Mouse (Mus musculus): ENCODE results near the gene Stmn1. TPM values are rescaled to one million over a fixed set of nuclear protein-coding genes. Genes with fewer than 3 reads are reported as not detected.

Stmn1 gene
- polyA plus RNA-seq, 1 experiment from 2014 or later = 1,522 TPM

DNA sequence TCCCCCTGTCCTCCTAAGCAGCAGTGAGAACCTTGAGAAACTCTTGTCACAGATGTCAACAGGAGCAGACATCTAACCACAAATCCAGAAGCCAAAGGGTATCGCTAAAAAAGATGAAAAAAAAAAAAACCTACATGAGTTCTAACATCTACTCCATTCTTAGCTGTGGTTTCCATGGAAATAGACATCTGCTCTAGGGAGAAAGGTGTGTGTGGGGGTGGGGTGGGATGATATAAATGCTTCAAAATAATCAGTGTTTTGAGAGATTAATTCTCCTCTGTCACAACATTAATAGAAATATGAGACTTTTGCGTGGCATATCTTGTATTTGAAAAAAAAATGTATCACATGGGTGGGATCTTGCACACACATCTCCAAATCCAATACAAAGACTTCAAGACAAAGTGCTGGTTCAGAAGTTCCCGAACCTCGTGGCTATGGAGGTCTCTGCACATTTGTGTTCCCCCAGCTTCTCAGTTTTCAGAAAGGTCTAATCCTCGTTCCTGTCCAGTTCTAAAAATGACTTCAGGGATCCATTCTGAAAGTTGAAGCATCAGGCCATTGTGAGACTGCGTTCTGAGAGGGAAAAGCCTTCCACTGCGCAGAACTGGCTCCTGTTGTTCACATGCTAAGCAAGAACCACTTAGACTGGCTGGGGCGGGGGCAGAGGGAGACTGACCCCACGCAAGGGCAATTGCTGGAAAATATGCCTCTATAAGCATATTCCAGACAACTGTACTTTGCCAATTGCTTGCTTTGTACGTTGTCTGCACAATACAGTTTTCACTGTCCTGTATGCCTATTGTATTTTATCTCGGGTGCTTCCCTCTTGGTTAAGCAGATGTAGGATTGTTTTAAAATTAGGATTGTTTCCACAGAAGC, 1.5 kb upstream of the Stmn1 start:
- Histone ChIP-seq H3K27ac (ENCODE audit: low read depth) (no peak overlapping the region; the same call in 1 of the 2 replicates), H3K9ac (ENCODE audit: low read length) (no peak overlapping the region), H3K4me2 (ENCODE audit: low read length) (peak overlapping the region; percentile 99), H3K36me3 (ENCODE audit: control insufficient read depth, insufficient read depth, low read length) (peaks cover 12% of the 10 kb centered on the region), H3K4me3 (ENCODE audit: low read depth, low read length) (no peak overlapping the region), H3K9me3 (ENCODE audit: control insufficient read depth, low read length) (no peaks in the 10 kb centered on the region), H3K4me1 (replicated peaks; ENCODE audit: control insufficient read depth, insufficient read depth, low read length) (peaks cover 7% of the 10 kb centered on the region), H3K27me3 (replicated peaks; ENCODE audit: control insufficient read depth, insufficient read depth, low read length) (no peaks in the 10 kb centered on the region)
- DNase-seq (ENCODE audit: low spot score) (no peak), ATAC-seq (replicated peaks; ENCODE audit: low FRiP score, low TSS enrichment, low read depth) (no peak)
- WGBS = 71% methylated on average over 11 of the region's 11 CpGs

DNA sequence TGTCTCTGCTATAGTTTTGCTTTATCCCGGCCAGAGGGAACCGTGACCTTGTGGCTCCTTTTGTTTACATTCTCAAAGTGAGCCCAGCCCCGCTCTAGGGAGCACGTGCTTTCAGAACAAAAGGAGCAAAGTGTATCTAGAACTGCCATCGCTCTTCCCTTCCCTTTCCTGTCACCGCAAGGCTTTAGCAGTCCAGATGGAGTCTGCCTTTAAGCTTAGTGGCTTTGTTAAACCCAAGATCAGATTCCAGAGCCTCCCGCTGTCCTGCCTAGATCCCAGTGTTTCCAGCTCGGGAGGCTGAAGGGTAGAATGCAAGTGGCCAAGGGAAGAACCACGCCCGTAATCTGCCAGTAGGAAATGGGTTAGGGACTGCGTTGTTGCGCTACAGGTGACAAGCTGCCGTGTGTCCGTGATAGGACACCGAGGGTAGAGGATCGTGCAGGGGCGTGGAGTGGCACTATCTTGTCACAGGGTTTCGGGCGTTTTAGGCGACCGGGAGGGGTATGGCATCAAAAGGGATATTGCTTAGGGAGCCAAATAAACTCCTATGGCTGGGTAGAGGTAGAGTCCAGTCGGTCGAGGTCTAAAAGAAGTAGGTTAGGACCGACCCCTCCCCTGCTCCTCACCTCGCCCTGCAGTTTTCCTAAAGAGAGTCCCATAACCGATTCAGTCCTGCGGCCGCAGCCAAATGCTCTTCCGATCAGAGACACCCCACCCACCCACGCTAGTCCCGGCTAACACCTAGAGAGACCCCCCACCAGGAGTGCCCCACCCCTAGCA, 495 bp upstream of the Stmn1 start:
- Histone ChIP-seq H3K27ac (ENCODE audit: low read depth) (peak overlapping the region; percentile 87), H3K27me3 (replicated peaks; ENCODE audit: control insufficient read depth, insufficient read depth, low read length) (no peaks in the 10 kb centered on the region), H3K9me3 (ENCODE audit: control insufficient read depth, low read length) (no peaks in the 10 kb centered on the region), H3K36me3 (ENCODE audit: control insufficient read depth, insufficient read depth, low read length) (peaks cover 22% of the 10 kb centered on the region), H3K4me1 (replicated peaks; ENCODE audit: control insufficient read depth, insufficient read depth, low read length) (peaks cover 7% of the 10 kb centered on the region), H3K4me3 (ENCODE audit: low read depth, low read length) (peak overlapping the region; percentile 90), H3K9ac (ENCODE audit: low read length) (peak overlapping the region; percentile 96), H3K4me2 (ENCODE audit: low read length) (peak overlapping the region; percentile 99)
- peak; percentile 14 for ATAC-seq (replicated peaks; ENCODE audit: low FRiP score, low TSS enrichment, low read depth)
- WGBS = under 1% methylated on average over 31 of the region's 31 CpGs
- DNase-seq (ENCODE audit: low spot score) = peak; percentile 75

DNA sequence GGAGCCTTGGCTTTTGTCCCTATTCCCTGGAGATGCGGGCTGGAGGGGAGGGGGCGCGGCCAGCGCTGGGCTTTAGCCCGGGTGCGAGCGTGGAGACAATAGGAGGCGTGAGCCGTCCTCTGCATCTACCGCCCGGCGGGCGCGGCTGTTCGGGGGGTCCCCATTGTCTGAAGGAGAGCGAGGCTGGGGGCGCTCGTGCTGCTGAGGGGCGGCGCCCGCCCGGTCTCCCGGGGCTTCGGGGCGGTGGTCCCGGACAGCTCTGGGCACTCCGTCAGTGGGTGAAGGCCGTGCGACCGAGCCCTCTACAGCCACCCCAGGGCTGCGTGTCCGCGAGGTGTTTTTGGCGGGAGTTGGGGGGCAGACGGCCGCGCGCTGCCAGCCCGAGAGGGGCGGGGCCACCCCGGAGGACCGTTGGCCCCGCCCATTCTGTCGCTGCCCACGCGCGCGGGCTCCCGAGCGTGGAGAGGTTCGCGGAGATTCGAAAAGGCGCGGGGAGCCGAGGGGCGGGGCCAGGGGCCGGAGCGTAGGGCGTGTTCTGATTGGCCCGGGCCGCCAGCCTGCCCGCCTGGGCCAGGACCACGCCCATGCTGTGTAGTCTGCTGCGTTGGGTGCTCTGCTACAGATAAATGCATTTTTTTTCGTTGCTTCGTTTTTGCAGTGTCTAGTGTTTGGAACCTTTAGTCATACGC, 602 bp downstream of the Stmn1 start:
- peak; percentile 84 for ATAC-seq (replicated peaks; ENCODE audit: low FRiP score, low TSS enrichment, low read depth)
- H3K27ac ChIP-seq (ENCODE audit: low read depth) = peak overlapping the region; percentile 87
- no peaks in the 10 kb centered on the region for H3K27me3 ChIP-seq (replicated peaks; ENCODE audit: control insufficient read depth, insufficient read depth, low read length)
- peak overlapping the region; percentile 99 for H3K4me2 ChIP-seq (ENCODE audit: low read length)
- peaks cover 7% of the 10 kb centered on the region for H3K4me1 ChIP-seq (replicated peaks; ENCODE audit: control insufficient read depth, insufficient read depth, low read length)
- H3K4me3 ChIP-seq (ENCODE audit: low read depth, low read length) = peak overlapping the region; percentile 90
- peak; percentile 95 for DNase-seq (ENCODE audit: low spot score)
- peaks cover 30% of the 10 kb centered on the region for H3K36me3 ChIP-seq (ENCODE audit: control insufficient read depth, insufficient read depth, low read length)
- no peaks in the 10 kb centered on the region for H3K9me3 ChIP-seq (ENCODE audit: control insufficient read depth, low read length)
- WGBS = under 1% methylated on average over 66 of the region's 68 CpGs
- peak overlapping the region; percentile 96 for H3K9ac ChIP-seq (ENCODE audit: low read length)

DNA sequence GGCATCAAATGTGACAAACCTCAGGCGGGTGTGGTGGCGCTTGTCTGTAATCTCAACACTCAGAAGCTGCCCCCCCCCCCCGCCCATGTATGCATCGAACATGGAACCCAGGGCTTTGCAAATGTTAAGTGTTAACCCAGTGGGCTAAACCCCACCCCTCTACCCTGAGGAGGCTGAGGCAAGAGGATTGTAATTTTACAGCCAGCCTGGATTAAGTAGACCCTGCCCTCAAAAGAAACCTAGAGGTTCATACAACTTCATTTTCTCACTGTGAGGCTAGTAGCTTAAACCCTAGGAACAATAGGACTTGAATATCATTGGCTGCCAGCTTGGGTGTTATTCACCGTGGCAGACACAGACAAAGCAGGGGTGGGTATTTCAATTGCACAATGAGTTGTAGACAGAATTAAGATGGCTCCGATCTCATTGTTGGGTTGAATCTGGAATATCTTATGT, 1.2 kb downstream of the Stmn1 start:
- H3K4me3 ChIP-seq (ENCODE audit: low read depth, low read length) = peak overlapping the region; percentile 90
- no peaks in the 10 kb centered on the region for H3K9me3 ChIP-seq (ENCODE audit: control insufficient read depth, low read length)
- ATAC-seq (replicated peaks; ENCODE audit: low FRiP score, low TSS enrichment, low read depth) = no peak
- H3K27me3 ChIP-seq (replicated peaks; ENCODE audit: control insufficient read depth, insufficient read depth, low read length) = no peaks in the 10 kb centered on the region
- H3K9ac ChIP-seq (ENCODE audit: low read length) = peak overlapping the region; percentile 96
- H3K4me1 ChIP-seq (replicated peaks; ENCODE audit: control insufficient read depth, insufficient read depth, low read length) = peaks cover 7% of the 10 kb centered on the region
- peak overlapping the region; percentile 99 for H3K4me2 ChIP-seq (ENCODE audit: low read length)
- DNase-seq (ENCODE audit: low spot score) = peak; percentile 58
- peaks cover 36% of the 10 kb centered on the region for H3K36me3 ChIP-seq (ENCODE audit: control insufficient read depth, insufficient read depth, low read length)
- 16% methylated on average over 6 of the region's 6 CpGs for WGBS
- peak overlapping the region; percentile 87 for H3K27ac ChIP-seq (ENCODE audit: low read depth)

DNA sequence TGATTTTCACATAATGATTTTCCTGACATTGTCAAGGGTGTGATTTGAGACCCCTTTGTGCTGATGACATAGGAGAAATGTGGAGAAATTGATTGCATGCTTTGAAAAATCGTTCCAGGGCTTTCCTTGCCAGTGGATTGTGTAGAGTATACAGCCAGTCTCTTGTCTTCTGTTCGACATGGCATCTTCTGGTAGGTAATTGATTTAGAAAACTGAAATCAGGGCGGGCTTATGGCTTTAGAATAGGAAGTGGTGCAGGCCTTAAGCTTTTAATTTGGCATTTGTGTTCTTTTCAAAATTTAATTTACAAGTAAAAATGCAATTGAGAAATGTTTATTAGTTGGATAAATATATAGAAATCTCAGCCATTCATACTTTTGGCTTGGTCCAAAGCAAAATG, 1.9 kb downstream of the Stmn1 start:
- Histone ChIP-seq H3K4me3 (ENCODE audit: low read depth, low read length) (peak overlapping the region; percentile 90), H3K36me3 (ENCODE audit: control insufficient read depth, insufficient read depth, low read length) (peaks cover 42% of the 10 kb centered on the region), H3K9ac (ENCODE audit: low read length) (peak overlapping the region; percentile 96), H3K4me1 (replicated peaks; ENCODE audit: control insufficient read depth, insufficient read depth, low read length) (peaks cover 7% of the 10 kb centered on the region), H3K27me3 (replicated peaks; ENCODE audit: control insufficient read depth, insufficient read depth, low read length) (no peaks in the 10 kb centered on the region), H3K9me3 (ENCODE audit: control insufficient read depth, low read length) (no peaks in the 10 kb centered on the region), H3K4me2 (ENCODE audit: low read length) (peak overlapping the region; percentile 99), H3K27ac (ENCODE audit: low read depth) (no peak overlapping the region)
- DNase-seq (ENCODE audit: low spot score) (no peak), ATAC-seq (replicated peaks; ENCODE audit: low FRiP score, low TSS enrichment, low read depth) (no peak)
- WGBS = 57% methylated on average over 3 of the region's 3 CpGs

DNA sequence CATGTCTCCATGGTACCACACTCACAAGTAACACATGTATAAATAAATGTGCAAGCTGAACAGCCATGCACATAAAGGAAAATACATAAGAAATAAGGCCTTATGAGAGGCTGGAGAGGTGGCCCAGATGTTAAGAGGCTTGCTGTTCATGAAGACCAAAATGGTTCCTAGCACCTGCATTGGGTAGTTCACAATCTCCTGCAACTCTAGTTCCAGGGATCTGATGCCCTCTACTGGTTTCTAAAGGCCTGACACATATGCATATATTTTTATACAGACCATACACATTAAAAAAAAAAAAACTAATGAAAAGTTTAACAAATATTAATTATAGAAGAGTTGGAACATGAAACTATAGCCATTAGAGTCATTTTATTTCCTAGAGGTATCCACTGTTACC, 3.3 kb downstream of the Stmn1 start:
- DNase-seq (ENCODE audit: low spot score) = no peak
- Histone ChIP-seq H3K27ac (ENCODE audit: low read depth) (no peak overlapping the region), H3K36me3 (ENCODE audit: control insufficient read depth, insufficient read depth, low read length) (peaks cover 53% of the 10 kb centered on the region), H3K9ac (ENCODE audit: low read length) (no peak overlapping the region), H3K27me3 (replicated peaks; ENCODE audit: control insufficient read depth, insufficient read depth, low read length) (no peaks in the 10 kb centered on the region), H3K9me3 (ENCODE audit: control insufficient read depth, low read length) (no peaks in the 10 kb centered on the region), H3K4me1 (replicated peaks; ENCODE audit: control insufficient read depth, insufficient read depth, low read length) (peaks cover 7% of the 10 kb centered on the region), H3K4me3 (ENCODE audit: low read depth, low read length) (no peak overlapping the region), H3K4me2 (ENCODE audit: low read length) (no peak overlapping the region)
- ATAC-seq (replicated peaks; ENCODE audit: low FRiP score, low TSS enrichment, low read depth) = no peak

DNA sequence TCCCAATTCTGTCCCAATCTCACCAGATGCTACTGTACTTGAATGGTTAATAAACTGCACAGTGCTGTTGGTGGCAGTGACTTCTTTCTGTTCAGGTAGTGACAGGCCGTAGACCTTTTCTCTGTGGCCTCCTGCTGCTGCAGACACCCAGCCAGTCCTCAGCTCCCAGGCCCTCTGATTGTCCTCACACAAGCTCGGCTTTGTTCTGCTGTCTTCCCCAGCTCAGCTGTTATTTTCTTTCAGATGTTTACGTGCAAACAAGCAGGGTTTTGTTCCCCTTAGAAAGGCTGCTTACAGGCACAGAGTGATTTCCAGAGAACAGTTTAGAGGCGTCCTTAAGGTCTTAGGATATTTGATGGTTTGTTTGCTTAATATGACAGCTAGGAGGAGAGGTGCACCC, 5.6 kb downstream of the Stmn1 start:
- Histone ChIP-seq H3K27me3 (replicated peaks; ENCODE audit: control insufficient read depth, insufficient read depth, low read length) (no peaks in the 10 kb centered on the region), H3K9me3 (ENCODE audit: control insufficient read depth, low read length) (no peaks in the 10 kb centered on the region), H3K36me3 (ENCODE audit: control insufficient read depth, insufficient read depth, low read length) (peaks cover 59% of the 10 kb centered on the region), H3K27ac (ENCODE audit: low read depth) (no peak overlapping the region), H3K9ac (ENCODE audit: low read length) (no peak overlapping the region), H3K4me2 (ENCODE audit: low read length) (no peak overlapping the region), H3K4me3 (ENCODE audit: low read depth, low read length) (no peak overlapping the region), H3K4me1 (replicated peaks; ENCODE audit: control insufficient read depth, insufficient read depth, low read length) (peaks cover 7% of the 10 kb centered on the region)
- WGBS = 74% methylated on average over 4 of the region's 4 CpGs
- DNase-seq (ENCODE audit: low spot score) = no peak
- no peak for ATAC-seq (replicated peaks; ENCODE audit: low FRiP score, low TSS enrichment, low read depth)

DNA sequence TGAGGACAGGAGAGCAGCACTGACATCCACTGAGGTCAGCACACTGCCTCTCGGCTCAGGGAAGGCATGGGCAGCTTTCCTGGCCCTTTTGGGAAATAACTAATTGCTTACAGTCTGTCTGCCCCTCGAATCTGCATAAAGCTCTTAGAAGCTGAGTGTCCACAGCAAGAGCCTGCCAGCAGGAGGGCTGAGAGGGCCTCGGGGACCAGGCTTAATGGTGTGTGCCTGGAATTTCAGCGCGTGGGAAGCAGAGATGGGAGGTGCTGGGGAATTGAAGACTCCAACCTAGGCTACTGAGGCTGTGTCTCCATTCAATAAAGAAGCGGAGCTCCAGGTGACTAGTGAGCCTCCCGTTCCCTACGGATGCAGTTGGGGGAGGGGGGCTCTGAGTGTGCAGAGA, 6.1 kb downstream of the Stmn1 start:
- Histone ChIP-seq H3K4me3 (ENCODE audit: low read depth, low read length) (no peak overlapping the region), H3K27ac (ENCODE audit: low read depth) (no peak overlapping the region), H3K4me2 (ENCODE audit: low read length) (no peak overlapping the region), H3K27me3 (replicated peaks; ENCODE audit: control insufficient read depth, insufficient read depth, low read length) (no peaks in the 10 kb centered on the region), H3K36me3 (ENCODE audit: control insufficient read depth, insufficient read depth, low read length) (peaks cover 59% of the 10 kb centered on the region), H3K4me1 (replicated peaks; ENCODE audit: control insufficient read depth, insufficient read depth, low read length) (peaks cover 7% of the 10 kb centered on the region), H3K9me3 (ENCODE audit: control insufficient read depth, low read length) (no peaks in the 10 kb centered on the region), H3K9ac (ENCODE audit: low read length) (no peak overlapping the region)
- 72% methylated on average over 8 of the region's 8 CpGs for WGBS
- DNase-seq (ENCODE audit: low spot score) = no peak
- no peak for ATAC-seq (replicated peaks; ENCODE audit: low FRiP score, low TSS enrichment, low read depth)
